Mouse (Mus musculus) liver, embryonic 12.5 days (tissue): Measurements from ENCODE around the gene Tas2r120. TPM values are rescaled to one million over a fixed set of nuclear protein-coding genes. Genes with fewer than 3 reads are reported as not detected.
"Not testable (repeated sequence)": the region's sequence is repeated elsewhere in the genome, so short reads cannot be mapped to it uniquely, and the experiment has no call there.

Source experiments
- ATAC-seq: fragments of 200-750 bp; cut with Nextera tagmentation; 2 replicates; pipeline ENCODE4 v1.8.0; 2017; ENCODE audit warnings: moderate number of reproducible peaks, mild to moderate bottlenecking, moderate library complexity
- H3K27ac ChIP-seq: fragments of 300-500 bp; sonication (generic); 2 replicates; pipeline ENCODE4 v1.5.1; 2016; ENCODE audit warnings: mild to moderate bottlenecking
- H3K27me3 ChIP-seq: fragments of 300-500 bp; sonication (generic); replicated peaks from 2 replicates; pipeline ENCODE4 v1.6.1; 2016; ENCODE audit warnings: mild to moderate bottlenecking, moderate library complexity
- H3K36me3 ChIP-seq: fragments of 300-500 bp; sonication (generic); 2 replicates; pipeline ENCODE4 v1.6.1; 2016; ENCODE audit warnings: mild to moderate bottlenecking, moderate library complexity
- H3K4me1 ChIP-seq: fragments of 300-500 bp; sonication (generic); 2 replicates; pipeline ENCODE4 v1.6.1; 2016
- H3K4me2 ChIP-seq: fragments of 300-500 bp; sonication (generic); 2 replicates; pipeline ENCODE4 v1.6.1; 2016; ENCODE audit warnings: mild to moderate bottlenecking, moderate library complexity
- H3K4me3 ChIP-seq: fragments of 300-500 bp; sonication (generic); 2 replicates; pipeline ENCODE4 v1.5.1; 2016; ENCODE audit warnings: mild to moderate bottlenecking, moderate library complexity
- H3K9ac ChIP-seq: fragments of 300-500 bp; sonication (generic); 2 replicates; pipeline ENCODE4 v1.6.1; 2016; ENCODE audit warnings: mild to moderate bottlenecking, moderate library complexity
- H3K9me3 ChIP-seq: fragments of 300-500 bp; sonication (generic); replicated peaks from 2 replicates; pipeline ENCODE4 v1.6.1; 2016; ENCODE audit warnings: mild to moderate bottlenecking, moderate library complexity
- WGBS: fragments of 180-500 bp; shearing (Covaris S2); methylation state at CpG from one replicate; pipeline ENCODE4 v1.1.7; 2016; ENCODE audit not compliant: insufficient replicate concordance; 5-methylcytosine and 5-hydroxymethylcytosine counted together
- polyA plus RNA-seq: library from polyadenylated mRNA; unstranded; fragments of >200 nt; fragmentation: Nextera tagmentation; extraction: Ambion mirVana; gene quantifications from 2 replicates; pipeline ENCODE4 v1.2.1, GENCODE M21; 2016

Gene Tas2r120
- polyA plus RNA-seq = not detected in 2 replicates

DNA sequence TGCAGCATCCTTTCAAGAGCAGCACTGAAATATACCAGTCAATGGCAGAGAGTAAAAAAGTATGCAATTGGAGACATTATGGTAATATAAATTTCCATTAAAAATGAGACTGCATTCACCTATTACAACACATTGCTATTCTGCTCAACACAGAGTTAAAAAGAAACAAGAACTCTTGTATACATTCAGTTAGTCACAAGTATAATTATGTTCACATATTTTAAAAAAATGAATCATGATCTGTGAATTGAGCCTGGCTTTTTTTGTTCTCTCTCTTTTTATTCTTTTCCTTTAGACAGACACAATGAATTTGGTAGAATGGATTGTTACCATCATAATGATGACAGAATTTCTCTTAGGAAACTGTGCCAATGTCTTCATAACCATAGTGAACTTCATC is at the start of gene Tas2r120:
Gene Tas2r120 (plus strand): TSS at position 301 of the 400 bp plus-strand sequence.
- Histone ChIP-seq H3K9me3 (no peaks in the 10 kb centered on the region), H3K4me1 (no peaks in the 10 kb centered on the region), H3K9ac (no peak within 1 kb of the TSS), H3K36me3 (no peaks in the 10 kb centered on the region), H3K4me3 (no peak within 1 kb of the TSS), H3K4me2 (no peak within 1 kb of the TSS), H3K27ac (no peak within 1 kb of the TSS), H3K27me3 (no peaks in the 10 kb centered on the region)
- ATAC-seq = no peak

DNA sequence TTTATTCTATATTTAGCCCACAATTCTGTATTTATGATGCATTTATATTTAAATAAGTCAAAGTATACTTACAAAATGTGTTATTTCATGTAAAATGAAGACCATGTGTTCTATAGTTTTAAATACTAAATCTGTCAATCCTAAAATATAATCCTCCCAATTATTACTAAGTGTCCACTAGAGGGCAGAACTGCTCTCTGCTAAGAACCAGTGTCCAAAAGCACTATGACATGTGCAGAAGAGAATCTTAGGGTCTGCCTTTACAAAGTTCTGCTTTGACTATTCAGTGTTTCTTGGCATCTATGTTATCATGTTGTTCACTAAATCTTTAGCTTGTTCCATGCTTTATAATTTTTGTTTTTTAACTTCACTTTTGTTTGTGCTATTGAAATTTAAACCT is 7.4 kb upstream of the Tas2r120 start:
- H3K4me3 ChIP-seq = no peak overlapping the region
- H3K27ac ChIP-seq = no peak overlapping the region
- no peak overlapping the region for H3K9ac ChIP-seq
- ATAC-seq = no peak
- no peak overlapping the region for H3K4me2 ChIP-seq
- no peaks in the 10 kb centered on the region for H3K4me1 ChIP-seq
- H3K36me3 ChIP-seq = no peaks in the 10 kb centered on the region
- no peaks in the 10 kb centered on the region for H3K9me3 ChIP-seq
- H3K27me3 ChIP-seq = no peaks in the 10 kb centered on the region

DNA sequence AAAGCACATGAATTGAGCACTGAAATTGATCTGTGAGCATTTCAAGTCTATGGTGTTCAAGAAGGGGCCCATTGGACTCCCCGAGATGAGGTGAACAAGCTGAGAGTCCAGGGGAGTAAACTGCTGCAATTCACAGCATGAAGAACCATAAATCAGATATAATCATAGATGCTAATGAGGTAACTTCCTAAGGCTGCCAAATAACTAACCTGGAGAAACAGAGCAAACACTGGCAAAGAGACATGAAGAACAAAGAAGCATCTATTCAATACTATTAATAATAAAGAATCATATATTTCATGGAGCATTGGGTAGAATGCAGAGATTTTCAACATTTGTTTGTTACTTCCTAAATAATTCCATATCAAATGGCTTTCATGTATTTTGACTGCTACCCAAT is 5.3 kb upstream of the Tas2r120 start, which contains the start of gene A630073D07Rik:
Gene A630073D07Rik (minus strand): TSS at position 101 of the 400 bp plus-strand sequence.
- 73% methylated on average over 1 of the region's 1 CpGs for WGBS
- H3K4me2 ChIP-seq = no peak within 1 kb of the TSS
- no peaks in the 10 kb centered on the region for H3K9me3 ChIP-seq
- no peak within 1 kb of the TSS for H3K4me3 ChIP-seq
- H3K27me3 ChIP-seq = no peaks in the 10 kb centered on the region
- no peak within 1 kb of the TSS for H3K27ac ChIP-seq
- H3K36me3 ChIP-seq = no peaks in the 10 kb centered on the region
- no peak within 1 kb of the TSS for H3K9ac ChIP-seq
- ATAC-seq = no peak
- H3K4me1 ChIP-seq = no peaks in the 10 kb centered on the region

DNA sequence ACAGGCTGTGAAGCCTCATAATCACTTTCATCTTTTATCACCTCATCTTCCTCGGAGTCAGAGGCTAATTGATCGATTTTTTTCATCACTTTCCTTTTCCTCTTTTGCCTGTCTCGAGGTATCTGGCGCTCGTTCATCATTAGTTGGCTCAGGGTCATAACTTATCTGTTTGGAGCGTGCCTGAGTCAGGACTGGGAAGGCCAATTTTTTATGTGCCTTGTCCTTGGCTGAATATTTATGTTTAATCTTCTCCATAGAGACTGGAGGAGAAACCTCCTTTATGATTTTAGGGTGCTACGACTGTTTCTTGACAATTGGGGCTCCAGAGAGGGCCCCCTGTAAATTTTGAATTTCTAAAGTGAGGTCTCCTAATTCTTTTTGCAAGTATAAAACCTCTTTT is 34.8 kb downstream of the Tas2r120 start:
- not testable (repeated sequence) for H3K9me3 ChIP-seq, H3K4me3 ChIP-seq, H3K36me3 ChIP-seq, ATAC-seq, H3K27me3 ChIP-seq, H3K9ac ChIP-seq, H3K4me1 ChIP-seq, H3K4me2 ChIP-seq, H3K27ac ChIP-seq
- WGBS = 70% methylated on average over 7 of the region's 7 CpGs

DNA sequence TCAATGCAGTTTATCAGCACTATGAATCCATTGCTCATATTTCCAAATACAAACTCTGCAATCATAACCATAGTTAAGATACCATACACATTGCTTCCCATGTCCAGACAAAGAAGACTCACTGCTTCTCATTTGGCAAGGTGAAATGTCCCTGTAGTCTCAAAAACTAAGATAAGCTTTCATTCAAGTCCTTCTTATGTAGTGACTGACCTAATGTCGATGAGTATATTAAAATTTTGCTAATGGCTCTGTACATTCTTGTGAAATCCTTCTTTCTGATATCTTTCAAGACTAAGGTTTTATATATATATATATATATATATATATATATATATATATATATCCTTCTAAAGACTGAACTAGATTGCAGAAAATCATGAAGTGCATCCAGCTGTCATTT is 44.2 kb downstream of the Tas2r120 start, which contains the start of gene Tas2r121:
Gene Tas2r121 (minus strand): TSS at position 101 of the 400 bp plus-strand sequence.
- Histone ChIP-seq H3K9ac (no peak within 1 kb of the TSS), H3K27ac (no peak within 1 kb of the TSS), H3K4me1 (no peaks in the 10 kb centered on the region), H3K4me3 (no peak within 1 kb of the TSS), H3K27me3 (no peaks in the 10 kb centered on the region), H3K9me3 (no peaks in the 10 kb centered on the region), H3K36me3 (no peaks in the 10 kb centered on the region), H3K4me2 (no peak within 1 kb of the TSS)
- WGBS = 37% methylated on average over 1 of the region's 1 CpGs
- ATAC-seq = no peak

Other genes with a start within 250 kb of the Tas2r120 start
- not detected in 2 replicates for gene Prh1, start 87.1 kb upstream of the Tas2r120 start, polyA plus RNA-seq
- gene Prp2, start 61.0 kb upstream of the Tas2r120 start, polyA plus RNA-seq = not detected in 2 replicates
- gene A630073D07Rik, start 5.4 kb upstream of the Tas2r120 start, polyA plus RNA-seq = not detected in 2 replicates
- gene Tas2r121, start 44.1 kb downstream of the Tas2r120 start, polyA plus RNA-seq = not detected in 2 replicates
- gene Tas2r122, start 55.0 kb downstream of the Tas2r120 start, polyA plus RNA-seq = not detected in 2 replicates
- gene Tas2r115, start 81.1 kb downstream of the Tas2r120 start, polyA plus RNA-seq = not detected in 2 replicates
- not detected in 2 replicates for gene Tas2r124, start 97.8 kb downstream of the Tas2r120 start, polyA plus RNA-seq
- gene Tas2r102, start 105.2 kb downstream of the Tas2r120 start, polyA plus RNA-seq = not detected in 2 replicates
- gene Tas2r136, start 121.2 kb downstream of the Tas2r120 start, polyA plus RNA-seq = not detected in 2 replicates
- gene Tas2r117, start 145.9 kb downstream of the Tas2r120 start, polyA plus RNA-seq = not detected in 2 replicates
- not detected in 2 replicates for gene Tas2r123, start 190.2 kb downstream of the Tas2r120 start, polyA plus RNA-seq
- not detected in 2 replicates for gene Tas2r116, start 198.5 kb downstream of the Tas2r120 start, polyA plus RNA-seq
- not detected in 2 replicates for gene Tas2r110, start 211.1 kb downstream of the Tas2r120 start, polyA plus RNA-seq
- gene Tas2r113, start 236.1 kb downstream of the Tas2r120 start, polyA plus RNA-seq = not detected in 2 replicates